Mouse (Mus musculus) B cell, adult 67 days (primary cell): ENCODE results near the gene Msh2. TPM values are rescaled to one million over a fixed set of nuclear protein-coding genes. Genes with fewer than 3 reads are reported as not detected.

Source experiments
- total RNA-seq, 2 experiments: library from RNA; stranded (reverse); gene quantifications; 4 replicates each; pipeline ENCODE4 v1.2.4; 2023

The Msh2 gene
- 10 to 100 TPM; 39.1 to 47.2 TPM for total RNA-seq

GRCm38 (mm10) chr17:87671890-87672660 is at the start of gene Msh2:
Gene Msh2, plus strand, starts transcription at chr17:87672330.

Other genes with a start within 250 kb of the Msh2 start
- gene Stpg4, start 244.6 kb upstream of the Msh2 start, total RNA-seq: 1 to 10 TPM in 1 of 2 experiments, not detected in 1; 1.2 TPM
- gene Calm2, start 225.4 kb upstream of the Msh2 start, total RNA-seq: 100 to 1,000 TPM; 400 to 473 TPM
- 1 to 10 TPM in 1 of 2 experiments, under 1 TPM in 1; 0.95 to 2.6 TPM for gene Epcam, start 36.4 kb upstream of the Msh2 start, total RNA-seq
- not detected for gene Kcnk12, start 125.7 kb downstream of the Msh2 start, total RNA-seq
- gene Rpl36-ps4, start 248.6 kb downstream of the Msh2 start, total RNA-seq: not detected